Mouse (Mus musculus): ENCODE results near the gene Fbxo27. TPM values are rescaled to one million over a fixed set of nuclear protein-coding genes. Genes with fewer than 3 reads are reported as not detected.

Gene Fbxo27
- total RNA-seq, 2 experiments from 2014 or later, result 24.6 to 26.2 TPM

DNA sequence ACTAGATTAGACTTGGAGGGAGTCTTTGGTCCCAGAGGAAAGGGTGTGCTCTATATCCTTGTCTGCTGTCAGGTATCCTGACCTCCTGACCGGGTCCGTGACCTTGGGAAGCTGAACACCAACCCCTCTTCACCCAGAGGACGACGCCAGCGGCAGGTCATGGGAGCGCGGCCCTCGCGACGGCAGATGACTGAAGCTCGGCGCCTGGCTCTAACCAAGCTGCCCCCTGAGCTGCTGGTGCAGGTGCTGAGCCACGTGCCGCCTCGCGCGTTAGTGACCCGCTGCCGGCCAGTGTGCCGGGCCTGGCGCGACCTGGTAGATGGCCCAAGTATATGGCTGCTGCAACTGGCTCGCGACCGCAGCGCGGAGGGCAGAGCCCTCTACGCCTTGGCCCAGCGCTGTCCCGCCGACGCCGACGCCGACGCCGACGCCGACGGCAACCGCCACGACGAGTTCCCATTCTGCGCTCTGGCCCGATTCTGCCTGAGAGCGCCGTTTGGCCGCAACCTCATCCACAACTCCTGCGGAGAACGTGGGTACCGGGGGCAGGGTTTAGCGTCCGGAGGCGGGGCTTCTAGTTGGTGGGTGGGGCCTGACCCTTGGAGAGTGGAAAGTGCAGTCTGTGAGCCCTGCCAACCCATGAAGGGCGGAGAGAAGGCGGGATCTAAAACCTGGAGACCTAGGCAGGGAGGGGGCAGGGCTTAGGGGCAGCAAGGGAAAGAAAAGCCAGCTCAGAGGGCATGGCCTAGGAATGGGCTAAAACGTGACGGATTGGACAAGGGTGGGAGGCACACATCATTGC is 39.9 kb downstream of the Fbxo27 start:
- intact Hi-C loops (cut with DNase I), result no loop called here
- DNase-seq (ENCODE audit: extremely low spot score in 1 of 2, low spot score in 2 of 2), result peak in 1 of 2 experiments; percentile 53
- H3K27ac ChIP-seq, result no peak overlapping the region
- H3K4me3 ChIP-seq, result peak overlapping the region; percentile 35
- TF ChIP-seq CTCF (IDR thresholded peaks at IDR 0.05), result no peak

DNA sequence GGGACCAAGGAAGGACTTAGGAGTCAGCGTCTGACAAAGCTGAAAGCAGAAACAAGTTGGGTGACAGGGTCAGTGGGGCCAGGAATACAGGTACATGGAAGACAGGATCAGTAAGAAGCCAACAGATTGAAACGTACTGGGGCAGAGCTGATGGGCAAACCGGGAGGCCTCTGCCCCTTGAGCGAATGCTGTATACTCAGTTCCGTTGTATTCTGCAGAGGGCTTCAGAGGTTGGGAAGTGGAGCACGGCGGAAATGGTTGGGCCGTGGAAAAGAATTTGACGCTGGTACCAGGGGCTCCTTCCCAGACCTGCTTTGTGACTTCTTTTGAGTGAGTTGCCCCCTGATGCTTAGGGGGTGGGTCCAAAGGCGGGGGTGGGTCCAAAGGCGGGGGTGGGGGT is 40.6 kb downstream of the Fbxo27 start:
- Histone ChIP-seq H3K27ac (no peak overlapping the region), H3K4me3 (no peak overlapping the region)
- no peak for DNase-seq (ENCODE audit: extremely low spot score in 1 of 2, low spot score in 2 of 2)
- no peak for TF ChIP-seq CTCF (IDR thresholded peaks at IDR 0.05)
- intact Hi-C loops (cut with DNase I), result no loop called here

DNA sequence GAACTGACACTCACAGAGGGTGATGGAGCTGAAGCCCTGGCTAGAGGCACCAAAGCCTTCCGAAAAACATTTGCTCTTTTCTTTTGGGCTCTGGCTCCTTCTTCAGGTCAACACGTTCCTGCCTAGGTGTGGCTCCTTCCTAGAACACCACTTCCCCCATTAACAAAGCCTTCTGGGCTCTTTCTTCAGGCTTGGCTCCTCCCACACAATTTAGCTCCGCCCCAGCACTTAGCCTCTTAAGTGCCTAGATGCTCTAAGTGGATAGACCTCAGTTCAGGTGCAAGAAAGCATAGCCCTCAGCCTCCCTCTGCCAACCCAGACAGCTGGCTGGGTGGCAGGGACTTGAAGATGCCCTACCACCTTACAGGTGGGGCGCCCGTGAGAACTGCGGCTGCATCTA is 43.1 kb downstream of the Fbxo27 start:
- DNase-seq (ENCODE audit: extremely low spot score in 1 of 2, low spot score in 2 of 2), result no peak
- no peak overlapping the region for H3K27ac ChIP-seq
- TF ChIP-seq CTCF (IDR thresholded peaks at IDR 0.05), result no peak
- intact Hi-C loops (cut with DNase I), result no loop called here
- no peak overlapping the region for H3K4me3 ChIP-seq

DNA sequence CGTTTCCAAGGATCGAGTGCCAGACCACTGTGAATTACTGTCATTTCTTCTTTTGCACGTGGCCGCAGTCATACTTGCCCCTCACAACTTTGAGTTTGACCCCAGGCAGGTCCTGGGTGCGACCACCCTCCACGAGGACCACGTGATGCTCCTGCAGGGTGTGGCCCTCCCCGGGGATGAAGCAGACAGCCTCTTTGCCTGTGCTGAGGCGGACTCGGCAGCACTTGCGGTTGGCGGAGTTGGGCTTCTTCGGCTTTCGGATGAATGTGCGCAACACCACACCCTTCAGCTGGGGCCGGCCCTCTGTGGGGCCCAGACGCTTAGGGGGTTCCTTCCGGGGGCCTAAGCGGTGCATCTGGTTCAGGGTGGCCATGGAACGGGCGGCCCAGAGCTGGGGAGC is 47.2 kb downstream of the Fbxo27 start:
- no peak overlapping the region for H3K27ac ChIP-seq
- no peak for DNase-seq (ENCODE audit: extremely low spot score in 1 of 2, low spot score in 2 of 2)
- TF ChIP-seq CTCF (IDR thresholded peaks at IDR 0.05), result no peak
- H3K4me3 ChIP-seq, result no peak overlapping the region
- intact Hi-C loops (cut with DNase I), result no loop called here

DNA sequence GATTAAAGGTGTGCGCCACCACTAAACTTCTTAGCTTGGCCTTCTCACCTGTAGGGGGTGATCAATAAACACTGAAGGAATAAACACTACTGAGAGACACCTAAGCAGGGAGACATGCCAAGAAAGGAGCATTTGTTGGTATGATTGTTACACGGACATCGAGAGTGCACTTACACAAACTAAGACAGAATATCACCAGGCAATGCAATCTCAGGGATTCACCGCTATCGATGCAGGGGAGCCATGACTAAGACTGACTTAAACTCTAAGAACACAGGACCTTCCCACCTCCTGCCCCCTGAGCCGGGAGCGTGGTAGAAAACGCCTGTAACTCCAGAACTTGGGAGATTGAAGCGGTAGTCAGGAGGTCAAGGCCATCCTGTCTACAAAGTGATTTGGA is 48.3 kb downstream of the Fbxo27 start:
- no peak for DNase-seq (ENCODE audit: extremely low spot score in 1 of 2, low spot score in 2 of 2)
- H3K4me3 ChIP-seq, result peak overlapping the region; percentile 64
- H3K27ac ChIP-seq, result peak overlapping the region; percentile 82
- no peak; the same call in 1 of the 2 replicates for TF ChIP-seq CTCF (IDR thresholded peaks at IDR 0.05)
- intact Hi-C loops (cut with DNase I), result no loop called here

DNA sequence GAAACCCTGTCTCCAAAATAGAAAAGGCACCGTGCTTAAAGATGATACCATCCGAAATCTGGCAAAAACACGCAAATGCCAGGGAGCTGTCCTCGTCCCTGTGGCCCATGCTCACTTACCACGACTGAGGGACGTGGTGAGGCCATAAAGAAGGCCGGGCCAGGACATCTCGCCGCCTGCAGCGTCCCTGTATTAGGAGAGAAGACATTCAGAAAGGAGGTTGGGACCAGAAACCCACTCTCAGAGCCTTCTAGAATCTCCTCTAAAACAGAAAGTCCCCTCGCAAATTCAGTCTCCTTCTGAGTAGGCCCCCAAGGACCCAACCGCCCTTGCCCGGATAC is 48.7 kb downstream of the Fbxo27 start:
- intact Hi-C loops (cut with DNase I), result no loop called here
- Histone ChIP-seq H3K27ac (peak overlapping the region; percentile 82), H3K4me3 (peak overlapping the region; percentile 64)
- TF ChIP-seq CTCF (IDR thresholded peaks at IDR 0.05), result no peak
- no peak for DNase-seq (ENCODE audit: extremely low spot score in 1 of 2, low spot score in 2 of 2)

DNA sequence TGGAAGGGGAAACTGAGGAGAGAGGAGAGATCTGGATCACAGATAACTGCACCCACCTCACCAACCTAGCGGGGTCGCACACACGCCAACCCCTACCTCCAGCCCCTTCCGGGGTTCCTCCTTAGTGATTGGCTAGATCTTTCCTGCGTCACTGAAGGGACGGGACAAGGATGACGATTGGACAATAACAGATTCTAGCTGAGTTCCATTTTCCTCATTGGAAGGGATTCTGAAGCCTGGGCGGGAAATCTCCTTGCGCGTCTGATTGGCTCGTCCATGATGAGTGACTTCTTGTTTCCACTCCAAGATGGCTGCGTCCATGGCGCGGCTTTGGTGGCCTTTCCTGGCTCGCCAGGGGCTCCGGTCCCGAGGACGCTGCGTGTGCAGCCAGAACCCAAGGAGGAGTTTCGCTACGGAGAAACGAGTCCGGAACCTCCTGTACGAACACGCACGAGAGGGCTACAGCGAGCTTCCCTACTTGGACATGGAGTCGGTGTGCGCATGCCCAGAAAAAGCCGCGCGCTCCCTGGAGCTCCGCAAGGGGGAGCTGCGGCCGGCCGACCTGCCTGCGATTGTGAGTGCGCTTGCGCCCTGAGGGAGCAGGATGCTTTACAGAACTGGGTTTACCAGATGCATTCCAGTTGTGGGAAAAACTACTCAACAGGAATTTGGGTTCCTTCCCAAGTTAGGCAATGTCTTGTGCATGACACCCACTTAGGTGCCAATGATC is 49.2 kb downstream of the Fbxo27 start, which contains the start of the genes Mrps12 and Sars2:
Gene Mrps12, minus strand, starts transcription at position 112 of the 730 bp plus-strand sequence.
Gene Sars2, plus strand, starts transcription at position 284 of the 730 bp plus-strand sequence.
- intact Hi-C loops (cut with DNase I), result no loop called here
- peak; percentile 95 for TF ChIP-seq CTCF (IDR thresholded peaks at IDR 0.05)
- DNase-seq (ENCODE audit: extremely low spot score in 1 of 2, low spot score in 2 of 2), result peak; percentile 93 to 95
- Histone ChIP-seq H3K27ac (peak within 1 kb of the TSS; percentile 94), H3K4me3 (peak within 1 kb of the TSS; percentile 64)

Other genes starting within 250 kb of the Fbxo27 start
- gene Lrfn1, start 240.9 kb upstream of the Fbxo27 start, total RNA-seq (2021), result 100 to 1,000 TPM in 1 of 2 experiments, 10 to 100 TPM in 1; 96.7 to 105 TPM
- gene Ifnl2, start 182.4 kb upstream of the Fbxo27 start, total RNA-seq (2021), result not detected
- gene Ifnl3, start 170.0 kb upstream of the Fbxo27 start, total RNA-seq (2021), result not detected
- gene Sycn, start 152.0 kb upstream of the Fbxo27 start, total RNA-seq (2021), result not detected
- under 1 TPM in 1 of 2 experiments, not detected in 1; 0.30 TPM for gene Nccrp1, start 145.6 kb upstream of the Fbxo27 start, total RNA-seq (2021)
- 10 to 100 TPM; 74.9 to 78.9 TPM for gene Samd4b, start 94.7 kb upstream of the Fbxo27 start, total RNA-seq (2021)
- gene Pak4, start 94.7 kb upstream of the Fbxo27 start, total RNA-seq (2021), result 1 to 10 TPM; 8.2 to 9.8 TPM
- 1 to 10 TPM; 1.4 to 2.5 TPM for gene Acp7, start 61.5 kb upstream of the Fbxo27 start, total RNA-seq (2021)
- gene Fbxo17, start 24.0 kb downstream of the Fbxo27 start, total RNA-seq (2021), result 1 to 10 TPM; 1.9 to 2.2 TPM
- gene Mrps12, start 49.0 kb downstream of the Fbxo27 start, total RNA-seq (2021), result 10 to 100 TPM; 58.3 to 69.0 TPM
- gene Sars2, start 49.1 kb downstream of the Fbxo27 start, total RNA-seq (2021), result 10 to 100 TPM; 13.0 to 13.9 TPM
- gene Ccer2, start 63.3 kb downstream of the Fbxo27 start, total RNA-seq (2021), result 1 to 10 TPM; 1.0 to 1.9 TPM
- 100 to 1,000 TPM; 119 to 122 TPM for gene Sirt2, start 73.9 kb downstream of the Fbxo27 start, total RNA-seq (2021)
- gene Nfkbib, start 74.7 kb downstream of the Fbxo27 start, total RNA-seq (2021), result 10 to 100 TPM; 34.8 to 36.8 TPM
- gene Rinl, start 96.1 kb downstream of the Fbxo27 start, total RNA-seq (2021), result 1 to 10 TPM; 2.7 to 3.1 TPM
- gene Hnrnpl, start 115.7 kb downstream of the Fbxo27 start, total RNA-seq (2021), result 100 to 1,000 TPM; 434 to 438 TPM
- 10 to 100 TPM; 46.3 to 49.8 TPM for gene Ech1, start 132.4 kb downstream of the Fbxo27 start, total RNA-seq (2021)
- 1 to 10 TPM; 2.6 to 2.9 TPM for gene Lgals4, start 141.0 kb downstream of the Fbxo27 start, total RNA-seq (2021)
- under 1 TPM in 1 of 2 experiments, not detected in 1; 0.49 TPM for gene Lgals7, start 171.0 kb downstream of the Fbxo27 start, total RNA-seq (2021)
- gene Capn12, start 188.6 kb downstream of the Fbxo27 start, total RNA-seq (2021), result 1 to 10 TPM; 1.5 to 2.0 TPM

Measured in left cerebral cortex, adult 2 months (tissue).